Mouse (Mus musculus): ENCODE measurements around the gene Pde8a. TPM values are rescaled to one million over a fixed set of nuclear protein-coding genes. Genes with fewer than 3 reads are reported as not detected.

Pde8a gene
- polyA plus RNA-seq, 1 experiment = 14.1 TPM

GRCm38 (mm10) chr7:81211760-81212159 lies 1.6 kb upstream of the Pde8a start:
- no peak for DNase-seq (ENCODE audit: low spot score)

GRCm38 (mm10) chr7:81212261-81212681 lies 1.1 kb upstream of the Pde8a start:
- DNase-seq (ENCODE audit: low spot score) = peak; percentile 31

- DNase-seq (ENCODE audit: low spot score) = peak; percentile 92
These were observed 574 bp upstream of the Pde8a start for GRCm38 (mm10) chr7:81212697-81213346.

GRCm38 (mm10) chr7:81214153-81214907 lies 934 bp downstream of the Pde8a start:
- DNase-seq (ENCODE audit: low spot score) = no peak

- no peak for DNase-seq (ENCODE audit: low spot score)
These were observed 2.6 kb downstream of the Pde8a start for GRCm38 (mm10) chr7:81215950-81216349.

GRCm38 (mm10) chr7:81219321-81219720 lies 5.9 kb downstream of the Pde8a start:
- DNase-seq (ENCODE audit: low spot score) = no peak

- DNase-seq (ENCODE audit: low spot score) = no peak
These were observed 7.0 kb downstream of the Pde8a start for GRCm38 (mm10) chr7:81220381-81220780.

- DNase-seq (ENCODE audit: low spot score) = no peak
These were observed 10.9 kb downstream of the Pde8a start for GRCm38 (mm10) chr7:81224260-81224659.

- no peak for DNase-seq (ENCODE audit: low spot score)
These were observed 16.8 kb downstream of the Pde8a start for GRCm38 (mm10) chr7:81230091-81230792.

GRCm38 (mm10) chr7:81232674-81233073 lies 19.3 kb downstream of the Pde8a start:
- no peak for DNase-seq (ENCODE audit: low spot score)

GRCm38 (mm10) chr7:81235117-81235516 lies 21.7 kb downstream of the Pde8a start:
- DNase-seq (ENCODE audit: low spot score) = no peak

GRCm38 (mm10) chr7:81235600-81236223 lies 22.3 kb downstream of the Pde8a start:
- no peak for DNase-seq (ENCODE audit: low spot score)

GRCm38 (mm10) chr7:81243361-81243760 lies 30.0 kb downstream of the Pde8a start:
- DNase-seq (ENCODE audit: low spot score) = no peak

GRCm38 (mm10) chr7:81249854-81250279 lies 36.5 kb downstream of the Pde8a start:
- no peak for DNase-seq (ENCODE audit: low spot score)

- DNase-seq (ENCODE audit: low spot score) = no peak
These were observed 37.2 kb downstream of the Pde8a start for GRCm38 (mm10) chr7:81250601-81251000.

- DNase-seq (ENCODE audit: low spot score) = no peak
These were observed 38.1 kb downstream of the Pde8a start for GRCm38 (mm10) chr7:81251521-81251920.

- no peak for DNase-seq (ENCODE audit: low spot score)
These were observed 39.9 kb downstream of the Pde8a start for GRCm38 (mm10) chr7:81253317-81253716.

GRCm38 (mm10) chr7:81254579-81254978 lies 41.2 kb downstream of the Pde8a start:
- DNase-seq (ENCODE audit: low spot score) = no peak

- no peak for DNase-seq (ENCODE audit: low spot score)
These were observed 42.1 kb downstream of the Pde8a start for GRCm38 (mm10) chr7:81255456-81255855.

- DNase-seq (ENCODE audit: low spot score) = no peak
These were observed 43.4 kb downstream of the Pde8a start for GRCm38 (mm10) chr7:81256773-81257172.

- no peak for DNase-seq (ENCODE audit: low spot score)
These were observed 48.2 kb downstream of the Pde8a start for GRCm38 (mm10) chr7:81261548-81261947.

GRCm38 (mm10) chr7:81272908-81273307 lies 59.5 kb downstream of the Pde8a start:
- DNase-seq (ENCODE audit: low spot score) = no peak
